Mouse (Mus musculus) G1E (cell line): ENCODE data around the gene Ebf1. TPM values are rescaled to one million over a fixed set of nuclear protein-coding genes. Genes with fewer than 3 reads are reported as not detected.

ENCODE experiments used
- ATAC-seq: 2 replicates; pipeline ENCODE4 v1.8.0; 2016; ENCODE audit warnings: mild to moderate bottlenecking; ENCODE audit not compliant: insufficient number of reproducible peaks, poor library complexity, low FRiP score, severe bottlenecking; ENCODE audit errors: extremely low read depth
- DNase-seq: peaks from one replicate; pipeline ENCODE4 v3.0.0; 2012; ENCODE audit warnings: low spot score
- H3K27me3 ChIP-seq: 2 replicates; pipeline ENCODE4 v1.6.1; 2012; ENCODE audit warnings: mild to moderate bottlenecking, low read length, inconsistent platforms; ENCODE audit not compliant: insufficient read depth
- H3K36me3 ChIP-seq: replicated peaks from 2 replicates; pipeline ENCODE3; 2012; ENCODE audit warnings: mild to moderate bottlenecking, inconsistent platforms
- H3K4me1 ChIP-seq: 2 replicates; pipeline ENCODE4 v1.6.1; 2012; ENCODE audit warnings: low read depth, low read length, inconsistent platforms, mixed read lengths; ENCODE audit not compliant: insufficient read depth
- H3K4me3 ChIP-seq: 2 replicates; pipeline ENCODE4 v1.5.1; 2012; ENCODE audit warnings: low read depth, mild to moderate bottlenecking, inconsistent platforms, low read length, moderate library complexity, mixed read lengths
- H3K9me3 ChIP-seq: replicated peaks from 2 replicates; pipeline ENCODE4 v1.6.1; 2012; ENCODE audit warnings: inconsistent platforms
- CTCF ChIP-seq: IDR thresholded peaks from 2 replicates; pipeline ENCODE4 v1.5.1; 2012; ENCODE audit warnings: low read depth, low read length, inconsistent platforms, mixed read lengths
- GATA1 ChIP-seq: IDR thresholded peaks from 2 replicates; pipeline ENCODE4 v1.6.1; 2012; ENCODE audit warnings: borderline replicate concordance, low read length, inconsistent platforms, mixed read lengths
- GATA2 ChIP-seq: IDR thresholded peaks from 2 replicates; pipeline ENCODE4 v1.6.1; 2012; ENCODE audit warnings: low read depth, low read length, inconsistent platforms, borderline replicate concordance
- POLR2AphosphoS5 ChIP-seq: IDR thresholded peaks from 2 replicates; pipeline ENCODE4 v1.6.1; 2012; ENCODE audit warnings: low read depth, low read length, inconsistent platforms; ENCODE audit not compliant: insufficient replicate concordance
- TAL1 ChIP-seq: conservative IDR thresholded peaks from 2 replicates; pipeline ENCODE4 v1.6.1; 2012; ENCODE audit warnings: low read depth, low read length, inconsistent platforms, mixed read lengths
- polyA plus RNA-seq: library from polyadenylated mRNA; stranded (reverse); fragments of >175 nt; gene quantifications from 2 replicates; pipeline ENCODE4 v1.2.3, GENCODE M21; 2012
- total RNA-seq, 2 experiments: library from RNA; stranded (forward) in 1 of 2; stranded (reverse) in 1 of 2; fragments of 200-1000 nt in 1 of 2; fragments of >200 nt in 1 of 2; fragmentation: Nextera tagmentation in 1 of 2; gene quantifications; 2 replicates each; pipeline ENCODE4 v1.2.3; 2014 to 2017

Gene Ebf1
- total and polyA plus RNA-seq, 3 experiments, result 0.05 TPM; not detected in 2

DNA sequence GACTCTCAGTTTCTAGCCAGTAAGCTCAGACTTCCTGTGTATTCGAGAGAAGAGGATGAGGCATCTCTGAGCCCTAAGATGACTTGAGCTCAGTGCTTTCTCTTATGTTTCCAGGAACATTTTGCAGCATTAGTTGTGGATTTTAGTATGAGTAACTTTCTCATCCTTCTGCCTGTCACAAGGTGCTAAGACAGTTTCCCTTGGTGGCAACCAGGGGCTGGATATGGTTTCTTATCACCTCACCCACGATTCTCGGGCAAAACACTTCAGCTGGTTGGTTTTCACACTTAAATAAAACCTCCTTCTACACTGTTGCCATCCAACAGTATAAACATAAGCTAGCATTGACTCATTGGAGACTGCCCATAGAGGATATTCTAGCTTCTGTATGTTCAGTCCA, 306.0 kb downstream of the Ebf1 start:
- Histone ChIP-seq H3K9me3 (no peaks in the 10 kb centered on the region), H3K27me3 (no peaks in the 10 kb centered on the region), H3K36me3 (no peaks in the 10 kb centered on the region), H3K4me1 (no peaks in the 10 kb centered on the region), H3K4me3 (no peak overlapping the region)
- no peak for TF ChIP-seq GATA1
- no peak for TF ChIP-seq CTCF
- no peak for TF ChIP-seq GATA2
- no peak for TF ChIP-seq TAL1
- TF ChIP-seq POLR2AphosphoS5, result no peak
- ATAC-seq (no peak), DNase-seq (no peak)

- Histone ChIP-seq H3K27me3 (no peaks in the 10 kb centered on the region), H3K4me3 (no peak overlapping the region), H3K36me3 (no peaks in the 10 kb centered on the region), H3K9me3 (no peaks in the 10 kb centered on the region), H3K4me1 (no peaks in the 10 kb centered on the region)
- TF ChIP-seq GATA2 (no peak), CTCF (no peak), GATA1 (no peak), TAL1 (no peak), POLR2AphosphoS5 (no peak)
- DNase-seq (no peak), ATAC-seq (no peak)
These were observed 306.9 kb downstream of the Ebf1 start for GRCm38 (mm10) chr11:44923868-44924508.

GRCm38 (mm10) chr11:44924896-44925295, 307.8 kb downstream of the Ebf1 start:
- no peak overlapping the region for H3K4me3 ChIP-seq
- no peaks in the 10 kb centered on the region for H3K27me3 ChIP-seq
- no peaks in the 10 kb centered on the region for H3K4me1 ChIP-seq
- no peak for TF ChIP-seq POLR2AphosphoS5
- no peak for TF ChIP-seq GATA2
- TF ChIP-seq CTCF, result no peak
- TF ChIP-seq GATA1, result no peak
- no peak for TF ChIP-seq TAL1
- no peaks in the 10 kb centered on the region for H3K9me3 ChIP-seq
- no peak for ATAC-seq
- DNase-seq, result no peak
- H3K36me3 ChIP-seq, result no peaks in the 10 kb centered on the region

GRCm38 (mm10) chr11:44925806-44926525, 308.8 kb downstream of the Ebf1 start:
- H3K4me1 ChIP-seq, result no peaks in the 10 kb centered on the region
- no peaks in the 10 kb centered on the region for H3K9me3 ChIP-seq
- no peaks in the 10 kb centered on the region for H3K27me3 ChIP-seq
- ATAC-seq (no peak), DNase-seq (no peak)
- H3K36me3 ChIP-seq, result no peaks in the 10 kb centered on the region
- TF ChIP-seq GATA2 (no peak), GATA1 (no peak), TAL1 (no peak), POLR2AphosphoS5 (no peak), CTCF (no peak)
- no peak overlapping the region for H3K4me3 ChIP-seq

- no peak for TF ChIP-seq GATA1
- TF ChIP-seq POLR2AphosphoS5, result no peak
- no peak for TF ChIP-seq TAL1
- TF ChIP-seq GATA2, result no peak
- no peak for TF ChIP-seq CTCF
- Histone ChIP-seq H3K36me3 (no peaks in the 10 kb centered on the region), H3K27me3 (no peaks in the 10 kb centered on the region), H3K4me1 (no peaks in the 10 kb centered on the region), H3K4me3 (no peak overlapping the region), H3K9me3 (no peaks in the 10 kb centered on the region)
- ATAC-seq (no peak), DNase-seq (no peak)
These were observed 311.3 kb downstream of the Ebf1 start for GRCm38 (mm10) chr11:44928403-44928802.

DNA sequence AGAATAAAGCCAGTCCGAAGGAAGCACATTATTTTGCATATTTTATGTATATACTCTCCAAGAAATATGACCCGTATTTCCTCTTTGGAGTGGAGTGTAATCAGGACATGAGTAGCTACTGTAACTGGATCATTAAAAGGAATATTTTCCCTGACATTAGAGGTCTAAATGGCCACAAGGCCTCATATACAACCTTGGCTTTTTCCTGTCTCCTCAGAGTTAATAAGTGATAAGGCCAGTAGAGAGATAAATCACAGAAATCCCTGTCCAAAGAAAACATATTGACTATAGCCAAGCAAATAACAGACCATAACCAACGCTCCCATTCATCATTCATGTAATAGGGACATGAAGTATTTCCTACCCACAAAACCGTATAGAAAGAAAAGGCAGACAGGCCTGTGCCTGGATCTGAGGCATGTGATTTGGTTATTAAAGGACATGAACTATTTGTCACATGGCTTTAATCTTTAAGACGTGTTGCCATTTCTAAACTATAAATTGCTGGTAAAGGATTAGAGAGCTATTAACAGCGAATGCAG, 315.9 kb downstream of the Ebf1 start:
- Histone ChIP-seq H3K36me3 (no peaks in the 10 kb centered on the region), H3K4me1 (no peaks in the 10 kb centered on the region), H3K9me3 (no peaks in the 10 kb centered on the region), H3K4me3 (no peak overlapping the region), H3K27me3 (no peaks in the 10 kb centered on the region)
- TF ChIP-seq TAL1, result no peak
- TF ChIP-seq CTCF, result no peak
- no peak for TF ChIP-seq GATA1
- TF ChIP-seq GATA2, result no peak
- TF ChIP-seq POLR2AphosphoS5, result no peak
- no peak for ATAC-seq
- no peak for DNase-seq
